Mouse (Mus musculus) layer of hippocampus, adult 18-20 months (tissue): ENCODE data around the gene Elob. TPM values are rescaled to one million over a fixed set of nuclear protein-coding genes. Genes with fewer than 3 reads are reported as not detected.

Experiments
- DNase-seq, 2 experiments: peaks; one replicate each; pipeline ENCODE4 v3.0.0; 2022; ENCODE audit warnings: low spot score in 2 of 2
- long read RNA-seq: library from polyadenylated mRNA; stranded (forward); transcript quantifications from one replicate; pipeline ENCODE4 v2.0.0, GENCODE M21; 2021
- total RNA-seq, 2 experiments: library from RNA; stranded (reverse); gene quantifications; 2 replicates each; pipeline ENCODE4 v1.2.3; 2021

The Elob gene
- 100 to 1,000 TPM; 355 to 375 TPM for total RNA-seq
- long read RNA-seq, transcript Elob-202 (3 exons, 581 nt), result minor isoform, 25 of 197 reads
- long read RNA-seq, transcript Elob-204 (4 exons, 414 nt), result minor isoform, 5 of 197 reads
- long read RNA-seq, transcript Elob-201 (4 exons, 537 nt), result major isoform, 161 of 197 reads
- long read RNA-seq, partial matches to known transcripts, result 2 of 197 reads
- long read RNA-seq, other reads (novel, unspliced or antisense), result 0 of 197 reads

DNA sequence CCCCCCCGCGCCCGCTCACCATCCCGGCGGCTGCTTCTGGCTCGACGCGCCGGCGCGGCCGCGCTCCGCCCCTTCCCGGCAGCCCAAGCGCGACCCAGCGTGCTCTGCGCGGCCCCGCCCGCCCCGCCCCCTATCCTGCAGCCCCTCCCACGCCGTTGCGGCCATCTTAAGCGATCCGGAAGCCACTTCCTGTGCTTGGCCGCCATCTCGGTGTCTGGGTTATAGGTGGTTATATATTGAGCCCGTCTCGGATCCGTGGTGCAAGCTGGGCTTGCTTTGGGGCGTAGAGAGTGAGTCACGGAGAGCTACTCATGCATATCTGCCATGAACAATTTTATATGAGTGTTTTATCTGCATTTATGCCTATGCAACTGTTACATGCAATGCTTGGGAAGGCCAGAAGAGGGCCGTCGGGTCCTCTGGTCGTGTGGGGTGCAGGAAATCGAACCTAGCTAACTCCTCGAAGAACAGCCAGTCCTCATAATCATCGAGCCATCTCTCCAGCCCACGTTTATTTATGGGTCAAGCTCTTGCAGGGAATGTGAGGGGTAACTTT is at the start of gene Elob:
Gene Elob (minus strand): TSS at position 73 of the 556 bp plus-strand sequence.
- DNase-seq, result peak; percentile 74 to 92

DNA sequence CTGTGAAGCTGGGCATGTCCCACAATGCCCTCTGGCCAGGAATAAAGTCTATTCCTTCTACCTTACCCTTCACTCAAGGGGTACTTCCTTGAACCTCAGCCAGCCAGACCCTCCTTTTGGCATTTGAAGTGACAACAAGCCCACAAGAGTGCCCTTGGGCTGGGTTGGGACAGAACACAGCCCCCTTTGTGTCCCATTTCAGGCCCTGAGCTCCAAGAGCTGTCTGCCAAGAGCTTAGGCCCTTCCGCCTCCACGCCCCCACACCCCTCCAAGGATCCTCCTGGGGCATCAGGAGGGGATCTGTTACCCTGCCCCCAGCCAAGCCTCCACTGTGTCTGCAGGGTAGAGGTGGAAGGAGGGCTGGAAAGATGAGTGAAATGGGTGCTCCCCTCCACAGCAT is 48.2 kb upstream of the Elob start:
- DNase-seq, result no peak

DNA sequence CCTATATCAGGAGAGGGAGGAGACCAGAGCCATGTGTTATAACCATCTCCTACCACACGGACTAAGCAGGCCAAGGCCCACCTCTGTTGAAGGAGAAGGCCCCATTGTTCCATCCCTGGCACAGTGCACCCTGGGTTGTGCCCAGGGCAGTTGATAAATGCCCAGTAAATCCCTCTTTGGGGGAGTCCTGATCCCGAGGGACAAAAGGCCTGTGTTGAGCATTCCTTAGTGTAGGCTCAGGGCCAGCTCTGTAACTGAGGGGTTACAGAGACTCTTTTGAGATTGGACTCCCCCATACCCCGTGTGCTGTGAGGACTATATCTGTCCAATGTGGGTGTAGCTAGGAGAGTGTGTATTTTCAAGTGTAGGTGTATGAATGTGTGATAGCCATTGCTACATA is 47.8 kb upstream of the Elob start:
- peak in 1 of 2 experiments; percentile 24 for DNase-seq

DNA sequence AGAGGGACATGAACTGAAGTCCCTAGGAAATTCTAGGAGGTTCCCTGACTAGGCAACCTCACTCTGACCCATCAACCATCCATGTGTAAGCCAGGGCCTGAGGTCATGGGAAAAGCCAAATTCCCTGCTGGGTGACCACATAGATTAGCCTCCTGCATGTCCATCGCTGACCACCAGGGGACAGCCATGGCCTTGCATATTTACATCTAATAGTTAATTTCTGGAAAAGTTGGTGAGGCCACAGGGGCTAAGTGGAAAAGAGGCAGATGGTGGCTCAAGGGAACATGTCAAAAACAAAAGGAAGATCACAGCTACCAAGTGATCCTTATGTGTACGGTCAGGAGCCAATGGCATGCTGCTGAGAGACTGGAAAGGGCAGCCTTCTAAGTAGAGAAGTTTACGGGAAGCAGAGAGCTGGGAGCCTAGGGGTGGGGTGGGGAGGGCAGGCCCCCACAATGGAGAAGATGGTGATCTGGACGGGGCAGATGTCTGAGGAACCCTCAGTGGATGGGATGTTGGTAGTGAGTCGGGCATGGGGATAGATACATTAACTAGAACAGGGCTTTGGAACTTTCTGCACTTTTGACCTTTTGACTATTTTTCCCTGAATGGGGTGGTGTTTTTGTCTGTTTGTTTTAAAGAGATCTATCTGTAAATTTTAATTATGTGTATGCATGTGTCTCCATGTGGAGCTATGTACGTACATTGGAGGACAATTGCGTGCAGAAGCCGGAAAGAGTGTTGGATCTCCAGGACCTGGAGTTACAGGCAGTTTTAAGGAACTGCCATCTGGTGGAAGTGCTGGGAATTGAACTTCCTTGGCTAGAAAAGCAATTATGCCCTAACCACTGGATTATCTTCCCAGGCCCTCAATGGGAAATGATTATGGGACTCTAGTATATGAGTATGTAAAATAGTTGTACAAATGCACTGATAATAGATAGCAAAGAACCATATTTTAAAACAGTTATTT is 45.2 kb upstream of the Elob start:
- DNase-seq, result peak in 1 of 2 experiments; percentile 50

DNA sequence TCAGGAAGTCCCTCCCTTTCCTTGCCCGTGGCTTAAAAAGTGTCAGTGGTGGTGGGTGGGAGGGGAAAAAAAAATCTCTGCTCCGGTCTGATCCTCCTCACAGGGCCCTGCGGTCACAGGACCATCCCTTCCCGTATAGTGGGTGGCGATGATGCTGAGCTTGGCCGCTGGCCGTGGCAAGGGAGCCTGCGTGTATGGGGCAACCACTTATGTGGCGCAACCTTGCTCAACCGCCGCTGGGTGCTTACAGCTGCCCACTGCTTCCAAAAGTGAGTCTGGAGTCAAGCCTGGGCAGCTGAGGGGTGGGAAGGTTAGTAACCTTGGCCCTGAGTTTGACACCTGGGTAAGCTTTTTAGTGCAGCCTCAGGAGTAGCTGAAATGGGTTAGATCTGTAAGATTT is 39.6 kb upstream of the Elob start:
- DNase-seq, result no peak

DNA sequence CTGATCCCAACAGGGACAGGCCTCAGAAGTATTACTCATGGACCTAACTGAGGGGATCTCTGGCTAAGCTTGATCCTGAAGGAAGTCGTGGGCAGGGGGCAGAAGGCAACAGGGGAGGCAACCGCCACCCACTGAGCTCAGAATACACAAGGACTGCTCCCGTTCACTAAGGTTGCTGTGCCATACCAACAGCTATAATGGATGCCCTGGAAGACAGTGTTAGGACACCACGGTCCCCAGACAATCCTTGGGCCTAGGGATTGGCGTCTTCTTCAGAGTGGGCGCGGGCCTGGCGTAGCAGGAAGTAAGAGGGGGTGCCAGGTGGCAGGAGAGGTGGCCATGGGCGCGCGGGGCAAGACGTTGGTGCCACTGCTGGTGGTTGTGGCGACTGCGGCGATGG is 38.8 kb upstream of the Elob start, which contains the start of gene Prss21:
Gene Prss21 (plus strand): TSS at position 301 of the 400 bp plus-strand sequence.
- DNase-seq, result no peak

DNA sequence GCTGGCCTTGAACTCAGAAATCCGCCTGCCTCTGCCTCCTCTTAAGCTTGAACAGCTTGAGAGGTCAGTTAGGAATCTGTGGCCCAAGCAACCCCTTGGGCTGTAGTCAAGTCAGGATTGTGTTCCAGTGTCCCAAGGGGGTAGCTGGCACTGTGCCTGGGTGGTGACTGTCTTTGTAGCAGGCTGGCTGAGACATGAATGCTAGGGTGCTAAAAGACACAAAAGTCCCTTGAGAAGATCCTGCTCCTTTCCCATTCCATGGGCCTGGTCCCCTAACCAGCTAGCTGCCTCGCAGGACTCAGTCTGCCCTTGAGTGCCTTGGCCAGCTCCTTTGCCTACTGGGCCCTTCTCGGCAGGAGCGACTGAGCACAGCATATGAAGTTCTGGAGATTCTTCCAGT is 34.0 kb upstream of the Elob start:
- no peak for DNase-seq

DNA sequence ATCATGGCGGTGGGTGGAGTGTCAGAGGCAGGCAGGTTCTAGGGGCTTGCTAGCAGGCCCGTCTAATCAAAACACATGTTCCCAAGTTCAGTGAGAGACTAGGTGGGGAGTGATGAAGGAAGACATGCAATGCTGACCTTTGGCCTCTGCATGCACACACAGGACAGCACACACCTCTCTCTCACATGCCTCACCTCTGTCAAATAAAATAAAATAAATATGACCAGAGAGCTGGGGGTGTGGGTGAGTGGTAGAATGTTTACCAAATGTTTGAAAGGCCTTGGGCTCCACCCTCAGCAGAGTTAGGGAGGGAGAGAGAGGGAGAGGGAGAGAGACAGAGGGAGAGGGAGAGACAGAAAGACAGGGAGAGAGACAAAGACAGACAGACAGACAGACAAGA is 29.0 kb upstream of the Elob start:
- DNase-seq, result no peak

DNA sequence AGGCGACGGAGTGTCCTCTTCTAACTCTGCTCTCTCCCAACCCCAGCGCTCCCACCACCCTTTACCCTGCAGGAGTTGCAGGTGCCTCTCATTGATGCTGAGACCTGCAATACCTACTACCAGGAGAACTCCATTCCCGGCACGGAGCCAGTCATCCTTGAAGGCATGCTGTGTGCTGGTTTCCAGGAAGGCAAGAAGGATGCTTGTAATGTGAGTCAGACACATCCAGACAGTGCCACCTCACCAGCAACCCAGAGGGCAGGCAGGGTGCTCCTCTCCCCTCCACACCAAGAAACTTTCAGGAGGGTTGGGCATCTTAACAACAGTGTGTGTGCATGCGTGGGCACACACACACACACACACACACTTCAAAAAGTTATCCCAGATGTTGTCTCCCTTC is 28.3 kb upstream of the Elob start:
- no peak for DNase-seq

DNA sequence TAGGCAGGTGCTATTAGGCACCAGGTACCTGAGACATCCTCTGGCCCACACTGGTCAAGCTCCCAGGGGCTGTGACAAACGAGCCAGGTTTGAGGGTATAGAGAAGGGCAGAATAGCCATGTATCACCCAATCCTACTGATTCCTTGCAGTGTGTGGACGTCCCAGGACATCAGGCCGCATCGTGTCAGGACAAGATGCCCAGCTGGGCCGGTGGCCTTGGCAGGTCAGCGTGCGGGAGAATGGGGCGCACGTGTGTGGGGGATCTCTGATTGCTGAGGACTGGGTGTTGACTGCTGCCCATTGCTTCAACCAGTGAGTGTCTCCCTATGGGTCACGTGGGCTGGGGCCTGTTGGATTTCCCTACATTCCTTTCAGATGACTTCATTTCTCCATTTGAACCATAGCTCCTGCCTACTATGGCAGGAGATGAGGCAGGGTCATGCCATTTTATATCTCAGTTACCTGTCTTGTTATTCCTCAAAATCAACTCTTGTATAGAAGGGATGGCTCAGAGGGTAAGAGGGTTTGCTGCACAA is 25.4 kb upstream of the Elob start:
- no peak for DNase-seq

DNA sequence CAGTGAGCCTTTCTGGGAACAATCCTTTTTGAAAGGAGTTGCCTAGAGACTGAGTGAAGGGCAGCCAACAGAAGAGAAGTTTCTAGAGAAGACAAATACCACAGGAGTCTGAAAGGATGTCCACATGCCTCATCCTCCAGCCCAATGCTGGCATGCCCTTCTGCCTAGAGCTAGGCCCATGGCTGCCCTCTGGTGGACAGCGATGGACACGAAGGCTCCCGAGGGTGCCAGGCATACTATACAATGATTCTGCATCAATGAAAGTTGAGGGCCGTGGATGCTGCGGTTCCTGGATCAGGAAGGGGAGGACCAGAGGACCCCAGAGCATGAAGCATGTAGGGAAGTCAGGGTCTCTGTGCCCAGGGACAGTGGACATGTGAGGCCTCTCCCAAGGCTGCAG is 24.4 kb upstream of the Elob start:
- DNase-seq, result no peak

DNA sequence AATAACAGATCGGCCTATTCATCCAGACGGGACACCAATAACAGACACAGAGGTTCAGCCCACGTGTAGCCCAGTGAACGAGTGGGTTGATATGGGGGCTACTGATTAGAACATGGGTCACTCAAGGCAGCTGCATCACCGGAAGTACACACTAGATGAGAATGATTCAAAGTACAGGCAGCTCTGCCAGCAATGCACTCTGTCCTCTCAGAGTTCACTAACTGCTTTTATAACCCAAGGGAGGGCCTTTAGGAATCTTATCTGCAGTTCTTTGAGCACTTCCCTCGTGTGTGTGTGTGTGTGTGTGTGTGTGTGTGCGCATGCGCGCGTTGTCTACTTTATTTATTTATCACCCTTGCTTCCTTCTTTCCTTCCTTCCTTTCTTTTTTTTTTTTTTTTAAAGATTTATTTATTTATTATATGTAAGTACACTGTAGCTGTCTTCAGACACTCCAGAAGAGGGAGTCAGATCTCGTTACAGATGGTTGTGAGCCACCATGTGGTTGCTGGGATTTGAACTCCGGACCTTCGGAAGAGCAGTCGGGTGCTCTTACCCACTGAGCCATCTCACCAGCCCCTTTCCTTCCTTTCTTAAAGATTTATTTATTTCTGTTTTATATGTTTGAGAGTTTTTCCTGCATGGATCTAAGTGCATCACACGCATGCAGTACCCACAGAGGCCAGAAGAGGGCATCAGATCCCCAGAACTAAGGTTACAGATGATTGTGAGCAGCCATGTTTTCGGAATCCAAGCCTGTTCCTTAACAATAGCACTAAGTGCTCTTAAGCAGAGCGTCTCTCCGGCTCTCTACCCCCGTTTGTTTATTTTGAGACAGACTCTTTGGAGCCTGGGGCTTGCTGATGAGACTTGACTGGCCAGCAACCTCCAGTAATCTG is 22.2 kb upstream of the Elob start:
- peak in 1 of 2 experiments; percentile 68 for DNase-seq

DNA sequence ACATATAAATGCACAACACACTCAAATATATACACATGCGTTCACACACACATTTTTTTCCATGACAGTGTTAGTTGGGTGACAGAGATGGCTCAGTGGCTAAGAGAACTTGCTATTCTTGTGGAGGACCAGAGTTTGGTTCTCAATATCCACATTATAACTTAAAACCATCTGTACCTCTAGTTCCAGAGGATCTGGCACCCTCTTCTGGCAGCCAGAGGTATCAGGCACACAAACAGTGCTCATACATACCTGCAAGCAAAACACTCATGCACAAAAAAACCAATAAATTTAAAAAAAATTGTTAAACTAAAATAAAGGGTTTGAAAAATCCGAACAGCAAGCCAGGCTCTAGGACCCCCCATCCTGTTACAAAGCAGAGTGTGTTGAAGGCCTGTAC is 21.1 kb upstream of the Elob start:
- DNase-seq, result no peak

DNA sequence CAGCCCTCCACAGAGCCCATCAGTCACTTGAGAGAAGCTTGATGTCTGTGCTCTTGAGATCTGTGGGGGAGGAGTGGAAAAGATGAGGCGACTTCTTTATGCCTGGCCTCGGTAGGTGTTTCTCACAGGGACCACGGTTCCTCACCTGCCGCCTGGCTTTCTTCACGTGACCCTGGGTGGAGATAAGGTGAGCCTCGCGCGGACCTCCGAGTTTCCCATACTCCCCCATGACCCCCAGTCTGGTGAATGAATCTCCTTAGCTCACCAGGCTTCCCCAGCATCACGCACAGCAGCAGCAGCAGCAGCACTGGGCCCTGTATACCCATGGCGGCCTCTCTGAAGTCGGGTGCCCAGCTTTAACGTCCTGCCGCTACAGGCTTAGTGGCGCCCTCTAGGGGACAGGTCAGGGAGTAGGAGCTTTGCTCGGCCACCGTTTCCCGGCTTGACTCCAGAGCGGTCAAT is 14.9 kb upstream of the Elob start, which contains the start of the genes Prss32 and Prss41:
Gene Prss32 (plus strand): TSS at position 44 of the 462 bp plus-strand sequence.
Gene Prss41 (minus strand): TSS at position 361 of the 462 bp plus-strand sequence.
- peak in 1 of 2 experiments; percentile 44 for DNase-seq

DNA sequence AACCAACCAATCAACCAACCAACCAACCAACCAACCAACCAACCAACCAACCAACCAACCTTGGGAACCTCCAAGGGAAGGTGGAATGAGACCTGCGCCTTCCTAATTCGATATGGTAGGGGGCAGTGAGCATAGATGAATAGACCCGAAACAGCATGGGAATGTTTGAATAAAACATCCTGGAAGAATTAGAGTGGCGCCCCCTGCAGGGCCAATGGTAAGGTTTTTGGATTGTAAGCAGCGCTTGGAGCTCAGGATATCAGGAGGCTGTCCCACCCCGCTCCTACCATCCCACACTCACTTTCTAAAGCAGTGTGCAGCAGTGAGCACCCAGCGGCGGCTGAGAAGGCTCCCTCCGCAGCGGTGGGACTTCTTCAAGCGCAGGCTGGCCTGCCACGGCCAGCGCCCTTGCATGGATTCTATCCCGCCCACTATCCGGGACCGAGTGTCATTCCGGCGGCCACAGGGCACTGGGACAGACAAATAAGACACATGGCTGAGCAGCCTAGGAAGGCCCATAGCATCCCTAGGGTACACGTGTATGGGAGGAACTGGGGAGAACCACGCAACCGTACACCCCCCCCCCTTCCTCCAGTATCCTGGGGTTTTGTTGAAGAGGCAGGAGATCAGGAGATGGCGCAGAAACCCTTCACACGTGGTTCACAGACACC is 14.3 kb upstream of the Elob start:
- DNase-seq, result no peak

DNA sequence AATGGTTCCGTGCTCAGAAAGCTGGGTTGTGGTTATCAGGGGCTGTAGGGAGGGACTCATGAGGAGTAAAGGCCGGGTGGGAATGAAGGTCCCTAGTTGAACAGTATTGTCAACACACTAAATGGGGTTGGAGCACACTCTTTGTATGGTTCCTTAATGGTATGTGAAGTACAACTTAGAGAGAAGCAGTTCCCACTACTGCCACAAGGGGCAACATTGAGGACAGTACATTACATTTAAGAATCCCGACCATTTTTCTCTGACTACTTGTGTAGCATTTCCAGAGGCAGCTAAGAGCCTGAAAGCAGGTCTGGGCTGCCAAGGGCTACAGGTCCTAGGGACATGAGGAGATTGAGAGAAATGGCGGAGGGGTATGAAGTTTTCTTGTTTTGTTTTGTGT is 12.2 kb upstream of the Elob start:
- DNase-seq, result peak in 1 of 2 experiments; percentile 80

DNA sequence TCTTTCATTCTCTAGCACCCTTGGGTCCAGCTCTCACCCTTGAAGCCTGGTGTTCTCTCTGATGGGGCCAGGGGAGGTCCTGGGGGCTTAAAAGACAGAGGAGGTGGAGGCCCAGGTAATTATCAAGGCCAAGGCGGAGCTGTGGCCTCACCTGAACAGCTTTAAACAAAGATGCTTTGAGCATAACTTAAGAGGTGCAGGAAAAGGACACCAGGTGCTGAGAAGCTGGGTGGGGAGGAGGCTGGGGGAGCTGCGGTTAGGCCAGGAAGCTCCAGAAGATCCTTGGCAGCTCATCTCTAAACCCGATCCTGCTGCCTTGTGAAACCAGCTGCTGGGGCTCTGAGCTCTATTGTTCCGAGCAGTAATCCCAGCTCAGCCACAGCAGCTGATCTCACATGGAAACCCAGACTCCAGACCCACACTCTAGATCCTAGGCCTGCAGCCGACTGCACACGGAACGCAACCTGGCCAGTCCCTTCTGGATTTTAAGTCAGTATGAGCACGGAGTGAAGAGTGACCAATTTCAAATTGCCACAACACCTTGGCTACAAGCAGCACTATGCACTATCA is 7.2 kb upstream of the Elob start, which contains the start of gene Prss33:
Gene Prss33 (minus strand): TSS at position 51 of the 570 bp plus-strand sequence.
- DNase-seq, result no peak

DNA sequence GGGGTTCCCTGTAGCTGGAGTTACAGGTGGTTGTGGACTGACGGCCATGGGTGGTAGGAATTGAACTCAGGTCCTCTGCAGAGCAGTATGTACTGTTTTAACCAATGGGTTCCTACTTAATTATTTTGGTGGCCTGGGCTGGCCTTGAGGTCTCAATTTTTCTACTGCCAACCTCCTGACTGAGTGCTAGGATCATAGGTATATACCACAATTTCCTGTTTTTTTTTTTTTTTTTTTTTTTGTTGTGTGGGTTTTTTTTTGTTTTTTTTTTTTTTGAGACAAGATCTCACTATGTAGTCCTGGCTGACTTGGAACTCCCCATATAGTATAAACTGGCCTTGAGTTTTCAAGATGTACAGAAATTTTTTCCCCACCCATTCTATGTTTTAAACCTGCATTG is 2.3 kb upstream of the Elob start:
- no peak for DNase-seq

DNA sequence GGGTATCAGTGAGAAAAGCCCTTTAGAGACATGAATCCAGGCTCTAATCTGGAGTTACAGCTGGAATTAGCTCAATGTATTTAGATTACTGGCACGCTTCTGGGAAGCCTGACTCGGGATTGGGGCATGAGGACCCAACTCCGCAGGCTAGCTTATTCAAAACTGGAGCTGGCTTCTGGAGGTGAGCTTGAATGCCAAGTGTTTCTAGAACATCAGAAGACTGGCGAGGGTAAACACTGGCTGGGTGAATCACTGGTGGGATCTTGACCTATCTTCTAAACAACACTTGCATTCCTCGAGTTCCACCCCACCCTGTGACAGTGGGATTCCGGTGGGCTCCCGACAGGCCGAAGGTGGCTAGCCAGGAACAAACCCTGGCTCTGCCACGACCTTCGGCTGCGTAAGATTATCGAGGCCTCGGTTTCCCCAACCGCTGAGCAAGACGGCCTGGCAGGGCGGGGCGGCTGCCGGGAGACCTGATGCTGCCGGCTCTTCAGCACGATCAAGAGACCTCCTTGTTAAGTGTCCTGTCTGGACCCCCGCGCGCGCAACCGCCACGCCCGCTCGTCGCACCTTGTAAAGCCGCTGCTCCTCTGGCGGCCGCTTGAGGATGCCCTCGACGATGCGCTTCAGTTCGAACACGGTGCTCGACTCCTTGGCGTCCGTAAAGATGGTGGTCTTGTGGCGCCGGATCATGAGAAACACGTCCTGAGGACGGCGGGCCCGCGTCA is 500 bp downstream of the Elob start:
- DNase-seq, result peak; percentile 19 to 35
